Mouse (Mus musculus) hindbrain, embryonic 14.5 days (tissue): Measurements from ENCODE around the gene Col6a5. TPM values are rescaled to one million over a fixed set of nuclear protein-coding genes. Genes with fewer than 3 reads are reported as not detected.

ENCODE experiments used
- ATAC-seq: fragments of 200-750 bp; cut with Nextera tagmentation; 2 replicates; pipeline ENCODE4 v1.8.0; 2017; ENCODE audit warnings: moderate number of reproducible peaks, mild to moderate bottlenecking, moderate TSS enrichment, moderate library complexity; ENCODE audit not compliant: low FRiP score
- DNase-seq: peaks from one replicate; pipeline ENCODE4 v3.0.0-alpha.2; 2015; ENCODE audit warnings: low spot score
- H3K27ac ChIP-seq: fragments of 300-500 bp; sonication (generic); 2 replicates; pipeline ENCODE4 v1.5.1; 2014; ENCODE audit warnings: mild to moderate bottlenecking, moderate library complexity
- H3K27me3 ChIP-seq: fragments of 300-500 bp; sonication (generic); 2 replicates; pipeline ENCODE4 v1.6.1; 2014; ENCODE audit warnings: mild to moderate bottlenecking, low read length, mixed read lengths; ENCODE audit not compliant: control insufficient read depth, insufficient read depth
- H3K36me3 ChIP-seq: fragments of 300-500 bp; sonication (generic); replicated peaks from 2 replicates; pipeline ENCODE4 v1.6.1; 2014; ENCODE audit not compliant: control insufficient read depth, insufficient read depth
- H3K4me1 ChIP-seq: fragments of 300-500 bp; sonication (generic); replicated peaks from 2 replicates; pipeline ENCODE4 v1.6.1; 2014; ENCODE audit warnings: antibody characterized with exemption, low read length, mixed read lengths; ENCODE audit not compliant: control insufficient read depth, insufficient read depth
- H3K4me2 ChIP-seq: fragments of 300-500 bp; sonication (generic); replicated peaks from 2 replicates; pipeline ENCODE4 v1.6.1; 2014; ENCODE audit warnings: mild to moderate bottlenecking, moderate library complexity
- H3K4me3 ChIP-seq: fragments of 300-500 bp; sonication (generic); replicated peaks from 2 replicates; pipeline ENCODE4 v1.5.1; 2014; ENCODE audit warnings: mild to moderate bottlenecking, low read length
- H3K9ac ChIP-seq: fragments of 300-500 bp; sonication (generic); 2 replicates; pipeline ENCODE4 v1.6.1; 2014
- H3K9me3 ChIP-seq: fragments of 300-500 bp; sonication (generic); 2 replicates; pipeline ENCODE4 v1.6.1; 2016; ENCODE audit warnings: low read length; ENCODE audit not compliant: control insufficient read depth
- WGBS: fragments of 180-500 bp; shearing (Covaris S2); extraction: QIAGEN DNeasy Blood & Tissue Kit; methylation state at CpG from one replicate; pipeline ENCODE4 v1.1.7; 2014; 5-methylcytosine and 5-hydroxymethylcytosine counted together
- polyA plus RNA-seq: library from polyadenylated mRNA; unstranded; fragments of >200 nt; fragmentation: Nextera tagmentation; extraction: Ambion mirVana; gene quantifications from 2 replicates; pipeline ENCODE4 v1.2.1, GENCODE M21; 2014

The Col6a5 gene
- polyA plus RNA-seq, 1 experiment from 2014 or later, result not detected

DNA sequence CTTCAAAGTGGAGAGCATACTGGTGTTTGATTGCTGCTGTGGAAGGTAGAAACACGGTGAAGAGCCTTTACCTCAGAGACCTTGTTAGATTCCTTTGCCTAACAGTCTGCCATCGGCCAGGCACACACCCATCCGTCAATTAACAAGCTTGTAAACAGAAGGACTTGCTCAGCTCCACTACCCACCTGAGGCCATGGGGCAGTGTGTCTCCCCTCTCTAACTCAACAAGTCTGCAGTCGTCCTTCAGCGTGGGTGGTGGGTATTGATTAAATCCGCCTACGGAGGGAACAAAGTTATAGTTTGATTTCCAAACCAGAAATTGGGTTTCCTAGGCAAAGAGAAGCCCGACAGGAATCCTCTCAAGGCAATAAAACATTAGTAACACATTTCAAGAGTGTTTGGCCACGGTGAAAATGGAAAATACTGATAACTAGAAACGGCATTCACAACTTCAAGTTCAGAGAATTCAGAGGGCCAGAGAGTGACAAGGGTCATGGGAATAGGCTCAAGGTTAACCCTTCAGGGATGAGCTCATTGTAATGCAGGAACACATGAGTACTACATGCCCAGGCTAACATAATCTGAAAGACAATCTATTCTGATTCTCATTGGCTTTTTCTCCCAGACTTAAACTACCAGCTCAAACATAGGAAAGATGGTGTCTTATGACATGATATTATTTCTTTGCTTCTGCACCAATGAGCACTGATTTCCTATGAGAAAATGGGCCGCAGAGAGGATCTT, 81.9 kb downstream of the Col6a5 start:
- no peak overlapping the region for H3K9ac ChIP-seq
- H3K9me3 ChIP-seq, result no peaks in the 10 kb centered on the region
- no peaks in the 10 kb centered on the region for H3K27me3 ChIP-seq
- no peak for DNase-seq
- H3K36me3 ChIP-seq, result no peaks in the 10 kb centered on the region
- H3K27ac ChIP-seq, result no peak overlapping the region
- no peak for ATAC-seq
- H3K4me1 ChIP-seq, result no peaks in the 10 kb centered on the region
- no peak overlapping the region for H3K4me2 ChIP-seq
- WGBS, result 74% methylated on average over 11 of the region's 11 CpGs
- H3K4me3 ChIP-seq, result no peak overlapping the region

GRCm38 (mm10) chr9:105876124-105876523, 84.3 kb downstream of the Col6a5 start:
- Histone ChIP-seq H3K27me3 (no peaks in the 10 kb centered on the region), H3K27ac (no peak overlapping the region), H3K4me3 (no peak overlapping the region), H3K9me3 (no peaks in the 10 kb centered on the region), H3K9ac (no peak overlapping the region), H3K4me1 (no peaks in the 10 kb centered on the region), H3K36me3 (no peaks in the 10 kb centered on the region), H3K4me2 (no peak overlapping the region)
- 91% methylated on average over 4 of the region's 4 CpGs for WGBS
- DNase-seq (no peak), ATAC-seq (no peak)

DNA sequence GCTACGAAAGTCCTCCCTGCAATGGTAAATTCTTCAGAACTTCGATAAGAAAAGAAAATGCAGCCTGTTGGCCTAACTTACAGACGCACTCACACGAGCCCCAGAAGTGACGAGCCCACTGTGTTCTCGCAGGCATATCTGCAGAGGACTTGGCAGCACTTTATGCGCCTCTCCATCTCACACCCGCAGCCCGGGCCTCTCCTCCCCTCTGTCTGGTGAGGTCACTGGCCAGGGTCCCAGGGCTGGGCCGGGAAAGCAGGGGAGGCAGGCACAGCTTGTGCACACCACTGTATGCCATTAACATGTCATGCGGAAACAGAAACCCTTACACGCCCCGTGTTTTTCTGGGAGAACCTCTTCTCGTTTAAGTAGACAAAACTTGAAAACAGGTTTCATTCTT, 88.8 kb downstream of the Col6a5 start:
- H3K27ac ChIP-seq, result no peak overlapping the region
- H3K36me3 ChIP-seq, result no peaks in the 10 kb centered on the region
- no peak overlapping the region for H3K9ac ChIP-seq
- ATAC-seq (no peak), DNase-seq (no peak)
- no peaks in the 10 kb centered on the region for H3K4me1 ChIP-seq
- H3K27me3 ChIP-seq, result no peaks in the 10 kb centered on the region
- H3K4me2 ChIP-seq, result no peak overlapping the region
- WGBS, result 80% methylated on average over 14 of the region's 14 CpGs
- no peak overlapping the region for H3K4me3 ChIP-seq
- H3K9me3 ChIP-seq, result no peaks in the 10 kb centered on the region

- no peaks in the 10 kb centered on the region for H3K36me3 ChIP-seq
- H3K27ac ChIP-seq, result no peak overlapping the region
- peak; percentile 88 for DNase-seq
- 12% methylated on average over 6 of the region's 6 CpGs for WGBS
- no peaks in the 10 kb centered on the region for H3K4me1 ChIP-seq
- no peaks in the 10 kb centered on the region for H3K27me3 ChIP-seq
- no peaks in the 10 kb centered on the region for H3K9me3 ChIP-seq
- H3K9ac ChIP-seq, result no peak overlapping the region
- peak; percentile 57; the same call in 1 of the 2 replicates for ATAC-seq
- H3K4me3 ChIP-seq, result no peak overlapping the region
- H3K4me2 ChIP-seq, result no peak overlapping the region
Observed at GRCm38 (mm10) chr9:105857773-105858172, 102.7 kb downstream of the Col6a5 start.

GRCm38 (mm10) chr9:105852778-105853065, 107.7 kb downstream of the Col6a5 start:
- H3K9ac ChIP-seq, result no peak overlapping the region
- no peak for ATAC-seq
- H3K4me1 ChIP-seq, result no peaks in the 10 kb centered on the region
- H3K9me3 ChIP-seq, result no peaks in the 10 kb centered on the region
- DNase-seq, result no peak
- H3K4me3 ChIP-seq, result no peak overlapping the region
- H3K36me3 ChIP-seq, result no peaks in the 10 kb centered on the region
- 84% methylated on average over 1 of the region's 1 CpGs for WGBS
- H3K4me2 ChIP-seq, result no peak overlapping the region
- no peaks in the 10 kb centered on the region for H3K27me3 ChIP-seq
- H3K27ac ChIP-seq, result no peak overlapping the region

- Histone ChIP-seq H3K4me3 (no peak overlapping the region), H3K4me1 (no peaks in the 10 kb centered on the region), H3K9ac (no peak overlapping the region), H3K27ac (no peak overlapping the region), H3K27me3 (no peaks in the 10 kb centered on the region), H3K9me3 (no peaks in the 10 kb centered on the region), H3K4me2 (no peak overlapping the region), H3K36me3 (no peaks in the 10 kb centered on the region)
- 89% methylated on average over 14 of the region's 14 CpGs for WGBS
- no peak for DNase-seq
- ATAC-seq, result no peak
Observed at GRCm38 (mm10) chr9:105852015-105852777, 108.2 kb downstream of the Col6a5 start.

DNA sequence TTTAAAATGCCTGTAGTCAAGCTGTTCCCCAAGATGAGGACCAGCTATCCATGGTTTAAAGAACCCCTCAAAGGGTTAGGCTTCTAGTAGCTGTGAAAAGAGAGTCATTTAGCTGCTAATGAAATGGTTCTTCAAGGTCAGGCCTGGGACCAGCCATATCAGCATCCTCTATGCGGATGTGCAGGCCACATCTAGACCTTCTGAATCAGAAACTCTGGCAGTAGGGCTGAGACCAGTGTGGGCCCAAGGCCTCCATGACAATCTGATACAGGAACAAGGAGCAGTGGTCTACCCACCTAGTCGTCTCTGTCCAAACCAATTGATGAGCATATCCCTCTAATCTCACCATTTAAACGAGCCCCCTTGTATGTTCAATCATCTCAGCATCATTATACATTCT, 109.4 kb downstream of the Col6a5 start:
- no peak overlapping the region for H3K4me2 ChIP-seq
- no peaks in the 10 kb centered on the region for H3K9me3 ChIP-seq
- H3K4me1 ChIP-seq, result no peaks in the 10 kb centered on the region
- DNase-seq (no peak), ATAC-seq (no peak)
- H3K36me3 ChIP-seq, result no peaks in the 10 kb centered on the region
- no peak overlapping the region for H3K4me3 ChIP-seq
- no peaks in the 10 kb centered on the region for H3K27me3 ChIP-seq
- 86% methylated on average over 3 of the region's 3 CpGs for WGBS
- no peak overlapping the region for H3K9ac ChIP-seq
- no peak overlapping the region for H3K27ac ChIP-seq

DNA sequence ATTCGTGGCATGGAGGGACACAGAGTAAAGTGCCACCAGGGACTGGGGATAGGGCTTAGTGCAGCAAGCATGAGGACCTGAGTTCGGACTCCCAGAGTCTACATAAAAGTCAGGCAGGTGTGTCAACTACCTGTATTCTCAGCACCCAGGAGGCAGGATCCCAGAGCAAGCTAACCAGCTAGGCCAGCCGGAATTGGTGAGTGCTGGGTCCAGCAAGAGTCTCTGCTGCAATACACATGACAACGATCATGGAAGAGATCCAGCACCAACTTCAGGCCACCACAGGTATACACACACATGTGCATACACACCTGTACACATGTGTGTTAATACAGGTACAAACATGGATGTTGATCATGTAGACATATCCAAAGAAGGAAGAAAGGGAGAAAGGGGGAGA, 112.0 kb downstream of the Col6a5 start:
- H3K9me3 ChIP-seq, result no peaks in the 10 kb centered on the region
- no peak for DNase-seq
- 81% methylated on average over 4 of the region's 4 CpGs for WGBS
- H3K36me3 ChIP-seq, result no peaks in the 10 kb centered on the region
- H3K4me2 ChIP-seq, result no peak overlapping the region
- no peak overlapping the region for H3K9ac ChIP-seq
- no peak overlapping the region for H3K27ac ChIP-seq
- H3K4me3 ChIP-seq, result no peak overlapping the region
- no peaks in the 10 kb centered on the region for H3K4me1 ChIP-seq
- ATAC-seq, result no peak
- no peaks in the 10 kb centered on the region for H3K27me3 ChIP-seq

DNA sequence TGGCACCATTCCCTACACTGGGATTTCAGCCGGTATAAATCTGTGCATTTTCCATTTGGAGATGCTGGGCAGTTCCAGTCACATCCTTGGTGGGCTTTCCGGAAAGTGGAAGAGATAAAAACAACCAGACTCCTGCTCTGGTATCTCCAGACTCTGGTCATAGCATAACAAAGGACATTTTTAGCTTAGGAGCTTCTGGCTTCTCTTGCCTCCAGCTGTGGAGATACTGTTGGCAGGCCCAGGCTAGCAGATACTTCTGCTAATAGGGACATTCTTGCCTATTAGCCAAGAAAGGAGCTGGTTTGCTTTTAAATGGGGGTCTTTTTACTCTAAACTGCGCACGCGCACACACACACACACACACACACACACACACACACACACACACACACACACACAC, 113.2 kb downstream of the Col6a5 start:
- Histone ChIP-seq H3K4me2 (no peak overlapping the region), H3K4me1 (no peaks in the 10 kb centered on the region), H3K9me3 (no peaks in the 10 kb centered on the region), H3K4me3 (no peak overlapping the region), H3K36me3 (no peaks in the 10 kb centered on the region), H3K27ac (no peak overlapping the region), H3K27me3 (no peaks in the 10 kb centered on the region), H3K9ac (no peak overlapping the region)
- 91% methylated on average over 5 of the region's 5 CpGs for WGBS
- ATAC-seq, result no peak
- DNase-seq, result no peak
